In the genomic region with DNA sequence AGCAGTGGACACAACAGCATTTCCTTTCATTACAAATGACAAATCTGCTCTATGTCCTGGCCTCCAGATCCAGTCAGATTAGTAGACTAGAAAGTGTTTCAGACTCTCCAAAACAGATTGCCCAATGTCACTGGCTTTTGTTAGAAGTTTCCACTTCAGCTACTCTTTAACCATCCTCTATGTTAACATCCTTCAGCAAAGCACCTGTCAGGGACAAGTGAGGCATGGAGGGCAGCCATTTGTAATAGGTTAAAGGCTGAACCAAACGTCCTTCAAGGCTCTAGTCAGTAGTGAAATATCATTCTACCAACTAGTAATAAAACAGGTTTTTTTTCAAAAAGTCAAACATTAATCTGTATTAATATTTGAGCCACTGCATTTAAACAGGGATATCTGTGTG, we compare ENCODE assay signal across 17 mouse cellular contexts.
"Had no signal": no experiment of that assay in that cellular context is flagged by ENCODE, and none has a peak within 500 bp of the region (broad histone marks: within the 10 kb centered on the region; RNA-seq: fewer than 3 reads in every experiment).

No protein-coding gene starts in this region.

- DNase-seq: lung, adult 18-20 months; lung, embryonic 14.5 days; lung, postnatal 10 days; lung, postnatal 4 days; midbrain, embryonic 14.5 days; right cerebral cortex, postnatal 14 days; thymus, adult 2 months; thymus, postnatal 25 days; thymus, postnatal 4 days had no signal

- H3K4me3 ChIP-seq: midbrain, embryonic 10.5 days; midbrain, embryonic 12.5 days; myocyte; neural tube, embryonic 13.5 days; neural tube, embryonic 15.5 days; stomach, embryonic 15.5 days had no signal

- H3K27me3 ChIP-seq: midbrain, embryonic 12.5 days; neural tube, embryonic 13.5 days; neural tube, embryonic 15.5 days; stomach, embryonic 15.5 days had no signal

- H3K4me2 ChIP-seq: lung, embryonic 14.5 days; midbrain, embryonic 12.5 days; neural tube, embryonic 13.5 days; neural tube, embryonic 15.5 days; stomach, embryonic 15.5 days had no signal

- H3K9ac ChIP-seq: lung, embryonic 14.5 days; midbrain, embryonic 12.5 days; neural tube, embryonic 13.5 days; neural tube, embryonic 15.5 days; stomach, embryonic 15.5 days had no signal

- H3K27ac ChIP-seq: midbrain, embryonic 10.5 days; midbrain, embryonic 12.5 days; neural tube, embryonic 13.5 days; neural tube, embryonic 15.5 days; stomach, embryonic 15.5 days; stomach, postnatal 0 days had no signal

- ATAC-seq: midbrain, embryonic 16.5 days had no signal

- H3K36me3 ChIP-seq: midbrain, embryonic 10.5 days; midbrain, embryonic 12.5 days; neural tube, embryonic 13.5 days; neural tube, embryonic 15.5 days; stomach, embryonic 15.5 days had no signal

- H3K9me3 ChIP-seq: midbrain, embryonic 10.5 days; midbrain, embryonic 12.5 days; neural tube, embryonic 13.5 days; neural tube, embryonic 15.5 days; stomach, embryonic 15.5 days had no signal

- H3K4me1 ChIP-seq: stomach, embryonic 15.5 days had no signal
